Mouse (Mus musculus): ENCODE measurements at regions not wholly inside any gene's neighbourhood (a gene's known extent, or its start where the extent isn't known, plus 50 kb on each side); places are given as distances from the start of the nearest gene placed in this dataset.

- no peak for DNase-seq (ENCODE audit: low read depth)
Observed at GRCm38 (mm10) chr6:94957172-94957668, 159.8 kb upstream of the Kbtbd8 start.

- DNase-seq (ENCODE audit: low read depth) = no peak
Observed at GRCm38 (mm10) chr6:94954580-94954979, 162.5 kb upstream of the Kbtbd8 start.

GRCm38 (mm10) chr6:94953658-94954057, 163.4 kb upstream of the Kbtbd8 start:
- no peak for DNase-seq (ENCODE audit: low read depth)

GRCm38 (mm10) chr6:94951971-94952768, 164.9 kb upstream of the Kbtbd8 start:
- DNase-seq (ENCODE audit: low read depth) = no peak

GRCm38 (mm10) chr6:94950944-94951343, 166.1 kb upstream of the Kbtbd8 start:
- no peak for DNase-seq (ENCODE audit: low read depth)

- no peak for DNase-seq (ENCODE audit: low read depth)
Observed at GRCm38 (mm10) chr6:94950319-94950718, 166.7 kb upstream of the Kbtbd8 start.

GRCm38 (mm10) chr6:94946352-94946900, 170.6 kb upstream of the Kbtbd8 start:
- DNase-seq (ENCODE audit: low read depth) = no peak

GRCm38 (mm10) chr6:94945715-94946114, 171.3 kb upstream of the Kbtbd8 start:
- no peak for DNase-seq (ENCODE audit: low read depth)

GRCm38 (mm10) chr6:94944196-94944595, 172.8 kb upstream of the Kbtbd8 start:
- no peak for DNase-seq (ENCODE audit: low read depth)

- no peak for DNase-seq (ENCODE audit: low read depth)
Observed at GRCm38 (mm10) chr6:94938949-94939348, 178.1 kb upstream of the Kbtbd8 start.

- no peak for DNase-seq (ENCODE audit: low read depth)
Observed at GRCm38 (mm10) chr6:94936206-94936605, 180.8 kb upstream of the Kbtbd8 start.

GRCm38 (mm10) chr6:94935706-94936105, 181.3 kb upstream of the Kbtbd8 start:
- DNase-seq (ENCODE audit: low read depth) = no peak

- DNase-seq (ENCODE audit: low read depth) = no peak
Observed at GRCm38 (mm10) chr6:94927811-94928210, 189.2 kb upstream of the Kbtbd8 start.

- no peak for DNase-seq (ENCODE audit: low read depth)
Observed at GRCm38 (mm10) chr6:94926652-94927211, 190.3 kb upstream of the Kbtbd8 start.

- DNase-seq (ENCODE audit: low read depth) = no peak
Observed at GRCm38 (mm10) chr6:94925408-94925807, 191.6 kb upstream of the Kbtbd8 start.

- no peak for DNase-seq (ENCODE audit: low read depth)
Observed at GRCm38 (mm10) chr6:94924338-94925039, 192.6 kb upstream of the Kbtbd8 start.

GRCm38 (mm10) chr6:94921741-94922140, 195.3 kb upstream of the Kbtbd8 start:
- peak; percentile 87 for DNase-seq (ENCODE audit: low read depth)

GRCm38 (mm10) chr6:94920770-94921169, 196.3 kb upstream of the Kbtbd8 start:
- DNase-seq (ENCODE audit: low read depth) = no peak

GRCm38 (mm10) chr6:94919194-94919743, 197.8 kb upstream of the Kbtbd8 start:
- DNase-seq (ENCODE audit: low read depth) = no peak

- DNase-seq (ENCODE audit: low read depth) = no peak
Observed at GRCm38 (mm10) chr6:94915842-94916620, 201.0 kb upstream of the Kbtbd8 start.

- no peak for DNase-seq (ENCODE audit: low read depth)
Observed at GRCm38 (mm10) chr6:94911836-94912235, 205.2 kb upstream of the Kbtbd8 start.

Measured in fibroblast of lung, adult 2 months (primary cell).